Mouse (Mus musculus) ovary, postnatal 36 days (tissue): ENCODE results near the gene Pde3a.

Source experiments
- DNase-seq: peaks from one replicate; pipeline ENCODE4 v3.0.0; 2022; ENCODE audit warnings: low spot score, mixed read lengths

Pde3a gene

DNA sequence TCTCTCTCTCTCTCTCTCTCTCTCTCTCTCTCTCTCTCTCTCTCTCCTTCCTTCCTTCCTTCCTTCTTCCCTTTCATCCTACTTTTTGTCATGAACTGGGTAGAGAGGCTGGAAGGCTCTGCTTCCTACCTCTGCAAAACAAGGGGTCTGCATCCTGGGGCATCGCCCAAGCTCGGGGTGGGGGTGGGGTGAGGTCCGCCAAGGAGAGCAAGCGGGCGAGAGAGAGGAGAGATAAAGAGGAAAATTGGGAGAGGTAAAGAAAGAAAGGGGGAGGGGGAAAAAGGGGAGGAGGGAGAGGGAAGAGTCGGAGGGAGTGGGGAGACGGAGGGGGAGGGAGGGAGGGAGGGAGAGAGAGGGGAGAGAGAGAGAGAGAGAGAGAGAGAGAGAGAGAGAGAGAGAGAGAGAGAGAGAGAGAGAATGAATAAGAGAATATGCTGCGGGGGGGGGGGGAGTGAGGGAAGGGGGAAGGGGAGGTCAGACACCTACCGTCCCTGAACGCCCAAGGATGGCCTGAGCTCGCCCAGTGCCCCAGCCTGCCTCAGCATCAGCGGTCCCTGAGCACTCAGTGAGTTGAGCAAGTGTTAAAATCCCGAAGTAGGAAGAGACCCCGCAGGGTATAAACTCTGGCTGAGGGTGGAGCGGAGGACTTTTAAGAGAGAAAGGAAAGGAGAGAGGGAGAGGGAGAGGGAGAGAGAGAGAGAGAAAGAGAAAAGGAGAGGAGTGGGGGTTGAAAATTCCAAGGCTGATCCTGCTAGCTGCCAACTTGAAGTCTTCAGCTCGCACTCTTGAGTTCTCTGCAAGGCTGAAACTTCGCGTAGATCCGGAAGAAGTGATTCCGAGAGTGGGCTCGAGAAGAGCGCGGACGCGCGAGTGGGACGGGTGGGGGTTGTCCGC, at the start of gene Pde3a:
Gene Pde3a (plus strand): TSS at position 579 of the 894 bp plus-strand sequence.
- no peak for DNase-seq

DNA sequence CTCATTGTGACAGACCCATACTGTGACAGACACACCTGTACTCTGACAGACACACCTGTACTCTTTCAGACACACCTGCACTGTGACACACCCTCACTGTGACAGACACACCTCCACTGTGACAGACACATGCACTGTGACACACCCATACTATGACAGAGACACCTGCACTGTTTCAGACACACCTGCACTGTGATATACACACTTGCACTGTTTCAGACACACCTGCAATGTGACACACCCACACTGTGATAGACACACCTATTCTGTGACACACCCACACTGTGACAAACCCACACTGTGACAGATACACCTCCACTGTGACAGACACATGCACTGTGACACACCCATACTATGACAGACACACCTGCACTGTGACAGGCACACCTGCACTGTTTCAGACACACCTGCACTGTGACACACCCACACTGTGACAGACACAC, 48.9 kb upstream of the Pde3a start:
- DNase-seq: no peak

DNA sequence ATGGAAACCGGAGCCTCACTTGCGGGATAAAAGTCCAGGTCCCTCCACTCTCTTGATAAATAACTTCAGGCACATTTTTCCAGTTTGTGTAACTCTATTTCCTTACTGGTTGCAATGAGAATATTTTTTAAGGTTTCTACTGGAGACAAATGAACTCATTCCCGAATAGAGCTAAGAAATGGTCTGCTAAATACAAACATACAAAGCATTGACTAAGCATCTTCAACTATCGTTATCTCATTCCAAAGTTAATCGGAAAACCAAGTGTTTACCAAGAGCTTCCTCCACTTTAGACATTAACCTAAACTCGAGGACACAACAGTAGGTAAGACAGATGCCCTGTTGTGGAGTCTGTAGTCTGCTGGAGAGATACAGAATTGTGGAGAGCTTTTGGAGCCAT, 41.5 kb upstream of the Pde3a start:
- no peak for DNase-seq

DNA sequence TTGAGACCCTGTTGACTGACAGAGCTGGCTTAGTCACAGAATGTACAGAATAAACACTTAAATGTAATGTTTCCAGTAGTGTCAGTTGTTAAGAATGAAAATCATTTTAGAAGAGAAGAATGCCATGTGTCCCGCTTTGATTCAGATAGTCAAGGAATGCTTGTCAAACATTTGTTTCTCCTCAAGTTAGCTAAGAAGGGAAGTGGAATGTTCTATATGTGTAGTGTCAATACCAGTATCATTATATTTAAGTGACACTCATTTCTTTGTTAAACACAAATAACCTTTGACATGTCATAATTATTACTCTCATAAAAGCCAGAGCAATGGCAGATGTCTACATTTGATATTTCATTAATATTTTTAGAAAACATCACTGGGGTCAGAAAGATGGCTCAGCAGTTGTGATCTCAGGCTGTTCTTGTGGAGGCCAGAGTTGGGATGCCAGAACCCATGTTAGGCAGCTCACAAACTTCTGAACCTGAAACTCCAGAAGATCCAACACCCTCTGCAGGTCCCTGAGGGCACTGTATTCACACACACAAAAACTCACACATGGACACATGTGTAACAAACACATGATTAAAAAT, 40.7 kb upstream of the Pde3a start:
- no peak for DNase-seq

DNA sequence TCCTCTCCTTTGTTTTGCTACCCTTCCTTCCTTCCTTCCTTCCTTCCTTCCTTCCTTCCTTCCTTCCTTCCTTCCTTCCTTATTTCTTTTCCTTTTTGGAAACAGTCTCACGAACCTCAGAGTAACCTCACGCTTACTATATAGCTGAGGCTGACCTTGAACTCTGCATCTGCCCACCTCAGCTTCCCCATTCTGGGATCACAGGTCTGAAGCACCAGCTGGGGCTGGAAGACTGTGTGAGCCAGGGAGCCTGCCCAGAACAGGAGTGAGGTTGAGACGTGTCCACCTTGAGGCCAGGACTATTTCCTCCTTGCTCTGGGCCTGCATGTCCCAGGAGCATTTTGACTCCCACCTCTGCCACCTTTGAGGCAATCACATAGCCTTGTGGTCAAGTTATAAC, 39.0 kb upstream of the Pde3a start:
- DNase-seq: no peak

DNA sequence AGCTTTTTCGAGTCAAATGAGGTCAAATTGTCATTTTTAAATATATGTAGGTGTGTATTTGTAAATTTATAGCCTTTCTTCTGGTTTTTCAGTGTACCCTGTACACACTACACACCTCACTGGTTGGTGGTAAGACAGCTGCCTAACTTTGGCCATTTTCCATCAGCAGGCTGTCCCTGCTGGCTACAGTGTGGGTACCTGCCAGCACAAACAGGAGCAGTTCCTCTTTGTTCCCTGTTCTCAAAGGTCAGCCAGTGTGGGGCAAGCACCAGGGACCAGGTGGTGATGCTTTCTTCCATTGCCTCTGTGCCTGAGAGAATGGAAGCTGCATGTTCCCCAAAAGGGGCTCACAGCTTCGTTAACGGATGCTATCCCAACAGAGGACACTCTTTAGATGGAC, 28.0 kb upstream of the Pde3a start:
- no peak for DNase-seq

DNA sequence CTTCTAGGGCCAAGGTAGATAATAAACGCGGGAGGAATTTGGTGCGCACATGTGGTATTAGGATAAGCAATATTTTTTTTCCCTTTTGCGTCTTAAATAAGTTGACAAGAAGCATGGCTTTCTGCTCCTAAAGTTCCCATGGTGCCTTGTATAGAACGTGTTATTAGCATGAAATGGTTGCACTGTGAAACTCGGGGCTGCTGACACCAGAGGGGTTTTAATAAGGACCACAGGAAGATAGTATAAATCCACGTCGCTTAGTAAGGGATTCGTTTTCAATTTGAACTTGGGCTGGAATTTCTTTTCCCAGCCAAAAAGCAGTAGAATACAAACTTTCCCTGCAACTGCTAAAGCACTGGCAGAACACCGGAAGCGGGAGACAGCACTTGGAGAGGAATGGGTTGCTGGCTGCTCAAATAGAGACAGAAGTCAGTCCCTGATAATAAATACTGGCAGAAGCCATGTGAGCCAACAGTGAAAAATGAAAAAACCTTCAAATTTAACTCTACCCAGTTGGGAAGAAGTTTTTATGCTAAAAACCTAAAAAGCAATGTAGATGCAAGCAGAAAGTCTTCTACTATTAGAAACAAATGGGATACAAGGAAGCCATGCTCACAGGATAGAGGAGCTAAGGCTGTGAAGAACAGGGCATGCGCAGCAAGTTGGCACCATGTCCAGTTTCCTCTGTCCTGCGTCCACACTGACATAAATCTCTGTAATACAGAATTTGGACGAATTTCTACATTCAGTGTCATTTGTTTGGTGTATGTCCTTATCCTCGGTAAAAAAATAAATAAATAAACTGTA, 22.0 kb upstream of the Pde3a start:
- DNase-seq: peak; percentile 7

DNA sequence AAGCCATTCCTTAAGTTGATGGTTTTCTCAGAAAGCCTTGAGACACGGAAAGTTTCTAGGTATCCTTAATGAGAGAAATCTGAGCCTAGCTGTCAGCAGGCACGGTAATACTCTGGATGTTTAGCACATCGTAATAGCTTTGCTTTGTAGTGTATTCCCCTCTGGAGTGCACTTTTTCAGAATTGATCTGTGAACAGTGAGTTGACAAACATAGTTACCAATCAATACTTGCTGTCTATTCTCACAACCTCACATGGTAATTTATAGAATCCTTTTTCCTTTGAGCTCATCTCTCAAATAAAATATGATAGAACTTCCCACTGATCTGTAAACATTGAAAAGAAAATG, 21.4 kb upstream of the Pde3a start:
- no peak for DNase-seq

DNA sequence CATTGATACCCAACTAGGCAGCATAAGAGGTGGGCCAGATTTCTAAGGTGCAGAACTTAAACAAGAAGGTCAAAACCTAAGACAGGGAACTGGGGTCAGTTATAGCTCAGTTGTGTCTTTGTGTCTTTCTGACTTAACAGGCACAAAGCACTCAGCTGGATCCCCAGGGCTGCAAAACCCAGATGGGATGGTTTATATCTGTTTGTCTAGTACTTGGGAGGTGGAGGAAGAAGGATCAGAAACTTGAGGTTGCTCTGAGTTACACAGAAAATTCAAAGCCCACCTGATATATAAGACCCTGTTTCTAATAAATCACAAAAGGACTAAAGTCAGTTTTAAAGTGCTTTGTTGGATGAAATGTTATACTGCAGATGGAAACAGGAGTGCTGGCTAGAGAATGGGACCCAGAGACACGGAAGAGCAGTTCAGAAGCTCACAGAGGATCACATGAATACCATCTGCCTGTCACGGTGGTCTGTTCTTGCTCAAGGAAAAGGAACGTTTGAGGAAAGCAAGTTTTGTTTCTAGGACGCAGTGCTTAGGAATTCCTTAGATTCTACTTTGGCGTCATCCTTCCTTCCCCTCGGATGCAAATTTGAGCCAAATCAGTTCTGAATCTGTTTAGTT, 16.2 kb upstream of the Pde3a start:
- DNase-seq: no peak

DNA sequence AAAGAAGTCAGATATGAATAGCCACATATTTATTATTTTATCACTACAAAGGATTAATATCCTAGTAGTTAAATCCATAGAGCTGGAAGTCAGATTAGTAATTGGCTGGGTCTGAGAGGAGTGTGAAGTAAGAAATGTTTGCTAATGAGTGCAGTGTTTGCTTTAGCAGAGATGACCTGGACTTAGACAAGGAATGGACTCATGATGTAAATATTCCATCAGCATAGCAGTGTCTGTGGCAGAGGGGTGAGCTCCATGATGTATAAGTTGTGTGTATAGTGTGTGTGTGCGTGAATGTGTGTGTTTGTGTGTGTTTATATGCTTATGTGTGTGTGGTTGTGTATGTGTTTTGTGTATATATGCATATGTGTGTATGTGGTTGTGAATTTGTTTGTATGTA, 7.3 kb upstream of the Pde3a start:
- no peak for DNase-seq

DNA sequence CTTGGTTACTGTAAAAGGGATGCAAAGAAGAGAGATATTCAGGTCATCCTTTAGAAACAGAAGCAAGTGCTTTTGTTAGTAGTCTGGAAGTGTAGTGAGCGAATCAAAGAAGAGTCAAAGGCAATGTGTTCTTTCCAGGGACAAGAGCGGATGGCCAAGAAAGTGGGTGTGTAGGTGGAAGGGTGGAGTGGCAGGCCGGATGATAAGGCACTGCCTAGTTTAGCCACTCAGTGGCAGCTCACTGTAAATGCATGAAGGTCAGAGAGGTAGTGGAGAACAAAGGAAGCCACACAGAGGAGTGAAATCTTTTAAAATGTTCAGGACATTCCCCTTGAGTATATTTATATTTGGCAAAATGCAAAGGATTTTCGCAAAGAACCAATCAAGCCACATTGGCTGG, 4.0 kb upstream of the Pde3a start:
- no peak for DNase-seq

DNA sequence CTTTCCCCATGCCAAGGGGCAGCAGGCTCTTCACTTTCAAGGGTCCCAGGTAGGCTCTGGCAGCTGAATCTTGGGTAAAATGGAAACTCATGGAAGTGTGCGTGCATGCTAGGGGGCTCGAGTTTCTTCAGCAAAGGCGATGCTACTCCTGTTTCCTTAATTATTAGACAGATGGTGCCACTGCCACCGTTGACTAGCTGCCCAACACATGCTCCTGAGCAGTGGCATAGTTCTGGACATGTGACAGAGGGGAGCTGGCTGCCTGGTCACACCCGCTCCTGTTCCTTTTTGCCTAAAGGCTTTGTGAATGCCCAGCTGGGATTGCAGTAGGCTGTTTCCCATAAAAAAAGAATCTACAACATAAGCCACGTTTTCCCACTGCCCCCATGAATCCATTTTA, 2.7 kb upstream of the Pde3a start:
- no peak for DNase-seq

DNA sequence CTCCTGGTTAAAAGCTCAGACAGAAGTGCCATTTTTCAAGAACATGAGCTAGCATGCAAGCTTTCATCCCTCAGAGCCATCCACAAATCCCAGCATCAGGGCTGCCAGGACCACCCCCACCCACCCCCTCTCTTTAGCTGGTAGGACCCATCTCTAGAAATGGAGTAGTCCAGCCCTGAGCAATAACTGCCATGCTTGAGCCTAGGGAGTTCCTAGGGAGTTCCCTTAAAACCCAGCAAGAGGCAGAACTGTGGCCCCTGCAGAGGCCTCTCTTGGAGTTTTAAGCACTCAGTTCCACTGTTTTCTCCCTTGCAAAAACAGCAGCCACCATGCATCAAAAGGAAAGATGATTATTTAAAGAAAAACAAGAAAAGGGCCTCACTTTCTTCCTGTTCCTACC, 988 bp upstream of the Pde3a start:
- DNase-seq: no peak

DNA sequence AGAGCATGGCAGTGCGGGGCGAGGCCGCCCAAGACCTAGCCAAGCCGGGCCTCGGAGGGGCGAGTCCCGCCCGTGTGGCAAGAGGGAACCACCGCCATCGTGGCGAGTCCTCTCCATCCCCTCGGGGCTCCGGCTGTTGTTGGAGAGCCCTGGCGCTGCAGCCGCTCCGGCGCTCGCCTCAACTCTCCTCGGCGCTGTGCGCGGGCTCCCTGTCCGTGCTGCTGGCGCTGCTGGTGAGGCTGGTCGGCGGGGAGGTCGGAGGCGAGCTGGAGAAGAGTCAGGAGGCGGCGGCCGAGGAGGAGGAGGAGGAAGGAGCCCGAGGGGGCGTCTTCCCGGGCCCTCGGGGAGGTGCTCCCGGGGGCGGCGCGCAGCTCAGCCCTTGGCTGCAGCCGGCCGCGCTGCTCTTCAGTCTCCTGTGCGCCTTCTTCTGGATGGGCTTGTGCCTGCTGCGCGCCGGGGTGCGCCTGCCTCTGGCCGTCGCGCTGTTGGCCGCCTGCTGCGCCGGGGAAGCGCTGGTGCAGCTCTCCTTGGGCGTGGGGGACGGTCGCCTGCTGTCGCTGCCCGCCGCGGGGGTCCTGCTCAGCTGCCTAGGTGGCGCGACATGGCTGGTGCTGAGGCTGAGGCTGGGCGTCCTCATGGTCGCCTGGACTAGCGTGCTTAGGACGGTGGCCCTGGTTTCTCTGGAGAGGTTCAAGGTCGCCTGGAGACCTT, 671 bp downstream of the Pde3a start:
- DNase-seq: peak; percentile 69

DNA sequence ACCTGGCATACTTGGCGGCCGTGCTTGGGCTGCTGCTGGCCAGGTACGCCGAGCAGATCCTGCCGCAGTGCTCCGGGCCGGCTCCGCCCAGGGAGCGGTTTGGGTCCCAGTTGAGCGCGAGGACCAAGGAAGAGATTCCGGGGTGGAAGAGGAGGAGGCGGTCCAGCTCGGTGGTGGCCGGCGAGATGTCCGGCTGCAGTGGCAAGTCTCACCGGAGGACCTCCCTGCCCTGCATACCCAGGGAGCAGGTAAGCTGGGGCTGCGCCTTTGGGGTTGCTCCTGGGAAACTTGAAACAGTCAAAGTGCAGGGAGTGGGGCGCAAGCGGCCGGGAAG, 1.2 kb downstream of the Pde3a start:
- no peak for DNase-seq

DNA sequence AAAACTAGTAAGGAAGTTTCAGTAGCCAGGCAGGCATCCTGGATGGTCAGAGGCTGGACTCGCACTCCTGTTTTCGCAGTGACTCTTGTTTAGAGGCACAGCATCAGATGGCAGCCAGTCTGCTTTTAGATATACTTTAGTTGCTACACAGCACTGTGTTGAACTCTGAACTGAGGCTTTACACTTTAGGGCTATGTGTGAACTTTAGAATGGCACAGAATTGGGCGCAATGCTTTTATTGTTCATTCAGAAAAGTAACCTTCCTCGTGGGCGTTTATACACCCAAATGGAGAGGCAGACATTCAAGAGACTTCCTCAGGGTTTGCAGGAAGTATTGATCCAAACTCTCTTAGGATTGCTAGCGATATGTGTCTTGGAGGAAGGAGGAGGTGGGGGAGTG, 1.9 kb downstream of the Pde3a start:
- no peak for DNase-seq

DNA sequence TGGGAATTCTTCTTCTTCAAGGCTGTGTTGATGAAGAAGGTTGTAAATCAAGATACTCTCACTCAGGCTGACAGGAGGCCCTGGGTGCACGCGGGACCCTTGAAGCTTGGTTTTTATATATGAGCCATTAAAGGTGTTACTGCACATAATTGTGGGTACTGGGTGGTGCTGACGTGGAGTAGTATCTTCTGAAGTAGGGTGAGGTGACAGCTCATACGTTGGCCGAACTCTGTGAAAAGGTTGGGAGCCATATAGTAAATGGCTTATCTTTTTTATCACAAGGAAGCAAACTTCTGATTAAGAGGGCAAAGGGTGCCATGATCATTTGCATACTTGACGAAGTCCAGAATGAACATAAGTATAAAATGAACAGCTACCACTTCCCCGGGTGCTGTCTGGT, 3.5 kb downstream of the Pde3a start:
- DNase-seq: no peak

DNA sequence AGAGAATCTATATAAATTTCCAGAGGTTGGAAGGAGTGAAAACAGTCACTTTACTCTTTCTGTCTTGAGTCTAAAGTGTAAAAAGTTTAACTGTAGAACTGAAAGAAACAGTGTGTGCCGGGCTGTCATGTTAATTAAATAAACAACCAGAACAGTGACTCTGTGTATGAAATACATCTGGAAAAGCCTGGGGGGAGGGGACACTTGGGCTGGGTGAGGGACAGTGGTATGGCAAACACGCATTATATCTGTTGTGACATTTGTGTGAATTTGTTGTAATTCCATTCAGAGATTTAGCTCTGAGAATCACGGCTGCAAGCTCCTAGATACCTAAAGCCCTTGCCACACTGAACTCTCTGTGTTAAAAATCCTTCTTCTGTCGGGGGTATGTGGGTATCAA, 5.9 kb downstream of the Pde3a start:
- DNase-seq: no peak

DNA sequence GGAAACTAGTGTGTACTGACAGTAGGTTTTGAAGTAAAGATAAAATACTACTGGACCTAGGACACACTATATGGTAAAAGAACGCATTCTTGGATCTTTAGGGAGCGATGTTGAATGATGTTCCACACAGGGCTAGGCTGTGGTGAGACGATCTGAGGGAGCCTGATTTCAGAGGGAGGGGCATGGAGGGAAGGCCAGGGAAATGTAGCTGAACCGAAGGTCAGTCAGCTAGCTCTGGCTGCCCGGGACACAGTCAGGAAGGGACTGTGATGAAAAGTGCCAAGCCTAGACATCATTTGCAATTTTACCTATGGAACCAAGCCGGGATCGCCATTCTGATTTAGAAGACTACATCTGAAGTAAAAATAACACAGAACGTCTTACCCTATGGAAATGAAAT, 7.8 kb downstream of the Pde3a start:
- no peak for DNase-seq

DNA sequence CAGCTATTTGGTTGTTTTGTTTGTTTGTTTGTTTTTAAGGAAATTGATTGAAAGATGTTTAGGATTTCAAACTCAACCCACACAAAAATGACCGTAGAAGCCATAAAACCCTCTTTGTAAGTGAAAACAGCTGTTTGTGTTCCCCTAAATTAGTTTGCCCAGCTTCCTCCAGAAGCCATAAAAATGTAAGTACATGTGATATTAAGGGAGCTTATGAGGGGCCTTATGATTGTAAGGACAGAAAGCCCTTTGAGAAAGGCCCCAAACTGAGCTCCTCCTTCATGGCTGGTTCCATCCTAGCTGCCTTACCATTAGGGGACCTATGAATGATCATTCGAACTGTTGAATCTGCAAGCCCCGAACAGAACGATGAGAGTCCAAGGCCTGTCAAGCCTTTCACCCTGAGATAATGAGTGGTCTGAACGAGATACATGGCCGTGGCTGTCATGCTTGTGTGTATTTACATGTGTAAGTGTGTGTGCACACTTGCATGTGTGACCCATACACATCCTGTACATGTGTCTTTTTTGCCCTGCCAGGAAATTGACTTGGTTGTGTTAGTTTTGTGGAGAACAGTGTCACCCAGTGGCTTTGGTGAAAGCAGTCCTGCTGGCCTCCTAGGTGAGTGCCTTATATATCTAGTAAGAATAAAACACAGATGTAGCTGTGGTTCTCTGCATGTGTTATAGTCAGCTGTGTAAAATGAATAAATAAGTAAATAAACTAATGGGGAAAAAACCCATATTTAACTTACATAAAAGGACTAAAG, 8.5 kb downstream of the Pde3a start:
- no peak for DNase-seq

DNA sequence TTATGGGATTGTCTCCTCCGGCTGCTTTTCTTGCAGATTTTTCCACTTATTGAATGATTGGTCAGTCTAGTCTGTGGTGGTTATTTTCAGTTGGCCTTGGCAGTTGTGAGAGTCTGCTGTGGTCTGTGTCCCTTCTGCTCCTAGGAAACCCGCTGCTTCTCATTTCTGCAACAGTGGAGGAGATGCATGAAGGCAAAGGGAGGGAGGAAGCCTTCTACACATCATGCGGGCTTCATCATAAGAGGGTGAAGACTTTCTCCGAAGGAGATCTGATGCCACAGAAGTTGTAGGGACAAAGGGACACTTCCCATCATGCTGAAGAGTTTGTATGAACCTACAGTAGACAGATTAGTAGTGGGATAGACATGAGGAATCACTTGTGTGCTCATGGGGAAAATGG, 16.2 kb downstream of the Pde3a start:
- DNase-seq: no peak
